Mouse (Mus musculus) skeletal muscle tissue, postnatal 0 days (tissue): ENCODE measurements around the gene Rack1. TPM values are rescaled to one million over a fixed set of nuclear protein-coding genes. Genes with fewer than 3 reads are reported as not detected.

Experiments used
- polyA plus RNA-seq: library from polyadenylated mRNA; unstranded; fragments of >200 nt; fragmentation: Nextera tagmentation; extraction: Ambion mirVana; gene quantifications from 2 replicates; pipeline ENCODE4 v1.2.1, GENCODE M21; 2015

Gene Rack1
- 361 and 397 TPM in 2 replicates for polyA plus RNA-seq

DNA sequence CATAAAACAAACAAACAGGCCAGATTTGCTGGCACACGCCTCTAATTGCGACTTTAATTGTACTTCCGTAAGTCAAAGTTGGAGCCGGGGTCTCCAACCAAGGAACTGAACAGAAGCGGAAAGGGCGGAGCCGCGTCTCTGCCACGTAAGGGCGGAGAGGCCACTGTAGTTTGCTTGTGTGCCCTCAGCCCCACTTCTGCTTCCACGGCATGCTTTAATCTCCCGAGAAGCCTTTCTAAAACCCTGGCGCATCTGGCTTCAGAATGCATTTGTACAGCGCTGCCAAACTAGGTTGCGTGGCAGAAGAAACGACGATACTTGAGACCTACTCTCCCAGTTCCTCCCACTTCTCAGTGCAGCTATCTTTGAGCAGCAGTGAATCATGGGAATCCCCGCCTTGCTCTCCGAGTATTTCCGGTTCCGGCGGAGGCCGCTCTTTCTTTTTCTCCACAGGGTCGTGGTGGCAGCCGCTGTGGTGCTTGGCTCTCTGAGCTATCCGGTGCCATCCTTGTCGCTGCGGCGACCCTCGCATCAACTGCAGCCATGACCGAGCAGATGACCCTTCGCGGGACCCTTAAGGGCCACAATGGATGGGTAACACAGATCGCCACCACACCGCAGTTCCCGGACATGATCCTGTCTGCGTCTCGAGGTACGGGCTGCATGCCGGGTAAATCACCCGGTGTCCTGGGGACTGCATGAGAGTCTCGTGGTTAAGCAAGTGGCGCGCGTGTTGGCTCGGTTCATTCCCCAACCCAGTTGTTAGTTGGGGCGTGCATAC lies at the start of gene Rack1:
Gene Rack1 (plus strand): TSS at position 412 of the 781 bp plus-strand sequence.

GRCm38 (mm10) chr11:48816800-48817665 lies 16.9 kb downstream of the Rack1 start, which contains the start of gene Trim41:
Gene Trim41 (minus strand): TSS chr11:48817353.

GRCm38 (mm10) chr11:48825979-48826751 lies 26.0 kb downstream of the Rack1 start, which contains the start of the genes Trim7 and Gm12184:
Gene Trim7 (plus strand): TSS chr11:48826140.
Gene Gm12184 (minus strand): TSS chr11:48826655.

Other genes with a start within 250 kb of the Rack1 start
- gene Trim41, start 17.0 kb downstream of the Rack1 start, polyA plus RNA-seq = 2.4 and 2.7 TPM in 2 replicates
- gene Trim7, start 25.8 kb downstream of the Rack1 start, polyA plus RNA-seq = 7.4 and 9.4 TPM in 2 replicates
- 4.0 and 4.4 TPM in 2 replicates for gene Gm12184, start 26.3 kb downstream of the Rack1 start, polyA plus RNA-seq
- 10.9 and 11.5 TPM in 2 replicates for gene Irgm1, start 71.4 kb downstream of the Rack1 start, polyA plus RNA-seq
- gene Gm5431, start 101.9 kb downstream of the Rack1 start, polyA plus RNA-seq = 0.44 and 0.68 TPM in 2 replicates
- 2.4 and 3.1 TPM in 2 replicates for gene Psme2b, start 145.9 kb downstream of the Rack1 start, polyA plus RNA-seq
- gene Olfr56, start 178.6 kb downstream of the Rack1 start, polyA plus RNA-seq = 0.05 and 0.10 TPM in 2 replicates
- gene 9930111J21Rik1, start 179.1 kb downstream of the Rack1 start, polyA plus RNA-seq = 0.51 and 0.56 TPM in 2 replicates
- 0.02 TPM in 1 of 2 replicates, not detected in the other for gene Gm12185, start 191.9 kb downstream of the Rack1 start, polyA plus RNA-seq
- gene Tgtp1, start 193.8 kb downstream of the Rack1 start, polyA plus RNA-seq = 0.29 and 0.78 TPM in 2 replicates